Mouse (Mus musculus) adrenal gland, postnatal 4 days (tissue): ENCODE data around the gene Srgap3. TPM values are rescaled to one million over a fixed set of nuclear protein-coding genes. Genes with fewer than 3 reads are reported as not detected.

Source experiments
- DNase-seq, 2 experiments: peaks; one replicate each; pipeline ENCODE4 v3.0.0; 2021 to 2022; ENCODE audit warnings: low spot score in 2 of 2, mixed read lengths in 2 of 2
- total RNA-seq, 2 experiments: library from RNA; stranded (reverse); gene quantifications; 2 replicates each; pipeline ENCODE4 v1.2.3; 2021

Srgap3 gene
- total RNA-seq, 2 experiments from 2014 or later = 25.8 to 27.8 TPM

GRCm38 (mm10) chr6:112820298-112820992 is 126.6 kb downstream of the Srgap3 start:
- no peak for DNase-seq

GRCm38 (mm10) chr6:112818403-112818901 is 128.6 kb downstream of the Srgap3 start:
- DNase-seq = no peak

DNA sequence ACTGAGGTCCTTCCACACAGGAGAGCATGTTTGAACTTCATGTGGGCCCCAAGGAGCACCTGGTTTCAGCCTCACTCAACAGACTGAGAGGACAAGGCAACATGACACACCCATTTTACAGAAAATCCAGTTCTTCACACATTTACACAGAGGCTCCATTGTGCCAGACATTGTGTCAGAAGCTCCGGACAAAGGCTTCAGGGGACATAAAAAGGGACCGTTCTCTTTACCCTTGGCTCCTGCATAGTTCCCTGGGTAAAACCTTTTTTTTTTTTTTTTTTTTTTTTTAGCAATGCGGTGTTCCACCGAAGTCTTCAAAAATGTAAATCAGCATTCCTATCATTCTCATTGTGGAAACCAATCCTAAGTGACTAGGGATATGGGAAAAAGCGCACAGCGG is 131.5 kb downstream of the Srgap3 start:
- DNase-seq = no peak

GRCm38 (mm10) chr6:112814525-112815086 is 132.5 kb downstream of the Srgap3 start:
- no peak for DNase-seq

DNA sequence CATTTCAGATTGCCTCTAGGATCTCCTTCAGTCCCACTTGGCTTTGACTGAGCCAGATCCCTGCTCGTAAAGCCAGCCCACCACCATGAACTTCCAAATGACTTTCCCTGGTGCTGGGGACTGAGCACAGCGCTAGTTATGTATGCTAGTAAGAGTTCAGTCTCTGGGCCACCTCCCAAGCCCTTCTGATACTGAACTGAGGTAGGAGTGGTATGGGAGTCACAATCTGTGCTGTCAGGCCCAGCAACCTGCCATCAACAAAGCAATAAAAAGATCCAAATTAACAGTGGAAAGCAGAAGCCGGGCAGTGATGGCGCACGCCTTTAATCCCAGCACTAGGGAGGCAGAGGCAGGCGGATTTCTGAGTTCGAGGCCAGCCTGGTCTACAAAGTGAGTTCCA is 134.2 kb downstream of the Srgap3 start:
- no peak for DNase-seq

GRCm38 (mm10) chr6:112810521-112810830 is 136.6 kb downstream of the Srgap3 start:
- no peak for DNase-seq

GRCm38 (mm10) chr6:112809658-112810520 is 137.2 kb downstream of the Srgap3 start:
- no peak for DNase-seq

DNA sequence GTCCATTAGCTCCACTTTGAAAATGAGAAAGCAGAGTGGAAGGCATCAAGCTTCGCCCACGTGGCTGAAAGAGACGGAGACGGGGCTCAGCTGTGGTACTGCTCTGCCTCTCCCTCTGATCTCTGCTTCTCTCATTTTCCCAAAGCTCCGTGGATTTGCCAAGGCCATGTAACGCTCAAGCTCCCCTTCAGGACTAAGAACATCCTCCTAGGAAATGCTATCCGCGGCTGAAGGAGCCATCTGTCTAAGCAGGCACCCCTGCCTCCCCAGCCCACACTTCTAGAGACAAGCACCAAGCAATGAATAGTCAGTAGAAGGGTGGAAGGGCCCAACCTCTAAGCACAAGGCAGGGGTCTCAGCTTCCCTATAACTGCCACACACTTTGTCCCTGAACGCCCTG is 138.3 kb downstream of the Srgap3 start:
- DNase-seq = no peak

GRCm38 (mm10) chr6:112801917-112802316 is 145.1 kb downstream of the Srgap3 start:
- DNase-seq = no peak

DNA sequence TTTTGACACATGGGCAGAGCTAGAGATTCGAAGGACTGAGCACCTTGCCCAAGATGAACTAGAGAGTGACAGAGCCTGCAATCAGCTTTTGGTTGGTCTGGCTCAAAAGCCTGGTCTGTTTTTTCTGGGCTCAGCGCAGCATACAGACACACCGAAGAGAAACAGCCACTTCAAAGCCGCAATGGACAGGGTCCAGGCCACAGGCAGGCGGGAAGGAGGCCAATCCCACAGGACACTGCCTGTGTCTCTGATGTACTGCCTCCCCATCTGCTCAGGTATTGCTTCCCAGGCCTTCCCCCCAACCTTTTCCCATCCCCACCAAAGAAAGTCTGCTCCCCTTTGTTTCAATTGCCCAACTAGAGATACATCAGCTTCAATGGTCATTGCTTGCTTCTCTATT is 148.7 kb downstream of the Srgap3 start:
- DNase-seq = no peak

GRCm38 (mm10) chr6:112796607-112797006 is 150.5 kb downstream of the Srgap3 start:
- DNase-seq = no peak

GRCm38 (mm10) chr6:112793887-112794286 is 153.2 kb downstream of the Srgap3 start:
- no peak for DNase-seq

DNA sequence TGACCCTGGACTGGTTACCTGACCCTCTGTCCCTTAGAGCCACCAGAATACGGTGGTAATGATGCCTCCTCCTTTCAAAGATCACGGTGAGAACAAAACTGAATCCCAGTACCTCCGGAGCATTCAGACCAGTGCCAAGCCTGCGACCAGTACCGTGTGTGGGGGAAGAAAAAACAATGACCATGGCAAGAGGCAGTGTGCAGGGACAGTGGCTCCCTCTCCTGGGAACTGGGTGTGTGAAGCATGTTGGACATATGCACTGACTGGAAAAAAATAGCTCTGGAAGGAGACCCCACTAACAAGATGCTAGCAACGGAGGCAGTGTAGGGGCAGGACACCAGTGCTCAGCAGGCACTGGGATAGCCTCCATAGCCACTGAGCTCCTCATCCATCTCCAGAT is 157.2 kb downstream of the Srgap3 start:
- no peak for DNase-seq

DNA sequence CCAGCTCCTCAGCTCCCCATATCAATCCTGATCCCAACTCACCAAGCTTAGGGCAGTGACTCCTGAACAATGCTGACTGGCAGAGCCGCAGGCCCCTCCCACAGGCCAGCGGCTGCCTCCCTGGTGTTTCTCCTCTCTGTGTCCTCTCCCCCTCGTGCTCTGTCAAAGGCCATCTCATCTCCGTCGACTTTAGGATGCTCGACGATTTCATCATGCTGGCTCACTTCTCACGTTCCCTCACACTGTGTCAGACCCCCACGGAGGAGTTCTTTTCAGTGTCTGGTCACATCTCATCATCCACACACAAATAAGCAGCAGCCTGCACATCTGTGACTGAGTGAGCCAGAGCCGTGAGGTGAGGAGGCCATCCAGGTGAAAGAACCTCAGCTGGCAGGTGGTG is 158.4 kb downstream of the Srgap3 start:
- no peak for DNase-seq

DNA sequence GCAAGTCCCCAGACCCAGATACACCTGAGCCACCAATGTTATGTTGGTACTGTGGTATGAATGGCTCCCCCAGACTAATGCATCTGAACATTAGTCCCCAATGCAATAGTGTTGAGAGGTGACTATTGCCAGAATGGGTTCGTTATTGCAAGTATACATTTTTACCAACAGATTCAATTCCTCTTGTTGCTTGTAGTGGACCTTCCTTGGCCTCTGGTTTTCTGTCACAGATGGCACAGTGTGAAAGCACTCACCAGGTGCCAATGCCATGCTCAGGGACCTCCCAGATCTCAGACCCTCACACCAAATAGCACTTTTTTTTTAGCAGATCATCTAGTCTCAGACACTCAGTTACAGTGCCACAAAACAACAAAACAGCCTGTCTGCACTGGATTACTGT is 158.9 kb downstream of the Srgap3 start:
- no peak for DNase-seq

GRCm38 (mm10) chr6:112781409-112782093 is 165.5 kb downstream of the Srgap3 start:
- no peak for DNase-seq

DNA sequence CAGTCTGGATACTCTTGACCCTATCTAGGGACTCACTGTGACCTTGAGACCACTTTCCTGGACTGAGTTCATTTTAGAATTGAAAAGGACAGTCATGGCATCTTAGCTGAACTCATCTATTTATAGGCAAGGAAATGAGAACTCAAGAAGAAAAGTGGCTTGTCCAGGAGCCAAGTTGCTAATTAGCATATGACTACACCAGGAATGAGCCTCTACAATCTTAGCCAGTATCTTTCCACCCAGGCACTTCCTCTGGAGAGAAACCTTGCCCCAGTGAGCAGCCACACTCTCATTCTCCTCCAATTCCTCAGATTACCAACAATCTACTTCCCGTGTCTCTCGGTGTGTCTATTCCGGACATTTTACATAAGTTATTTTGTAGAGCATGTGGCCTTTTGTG is 168.9 kb downstream of the Srgap3 start:
- no peak for DNase-seq

DNA sequence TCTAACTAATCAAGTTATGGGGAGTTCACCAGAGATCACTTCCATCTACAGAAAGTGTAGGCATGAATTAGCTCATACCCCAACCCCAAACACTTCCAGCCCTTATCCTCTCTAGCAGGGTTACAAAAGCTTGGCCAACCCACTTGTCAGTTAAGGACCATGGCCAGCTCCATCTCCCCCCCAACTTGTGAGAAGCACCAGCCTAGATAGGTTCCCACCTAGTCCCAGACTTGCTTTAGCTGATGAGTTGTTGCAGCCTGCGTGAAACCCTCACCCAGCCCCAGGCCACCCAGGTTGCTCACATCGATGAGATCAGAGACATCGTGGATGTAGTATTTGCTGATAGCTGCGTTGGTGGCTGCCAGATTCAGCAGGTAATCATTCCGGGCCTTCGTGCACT is 170.3 kb downstream of the Srgap3 start:
- DNase-seq = no peak

- no peak for DNase-seq
Observed at GRCm38 (mm10) chr6:112773754-112774153, 173.3 kb downstream of the Srgap3 start.

DNA sequence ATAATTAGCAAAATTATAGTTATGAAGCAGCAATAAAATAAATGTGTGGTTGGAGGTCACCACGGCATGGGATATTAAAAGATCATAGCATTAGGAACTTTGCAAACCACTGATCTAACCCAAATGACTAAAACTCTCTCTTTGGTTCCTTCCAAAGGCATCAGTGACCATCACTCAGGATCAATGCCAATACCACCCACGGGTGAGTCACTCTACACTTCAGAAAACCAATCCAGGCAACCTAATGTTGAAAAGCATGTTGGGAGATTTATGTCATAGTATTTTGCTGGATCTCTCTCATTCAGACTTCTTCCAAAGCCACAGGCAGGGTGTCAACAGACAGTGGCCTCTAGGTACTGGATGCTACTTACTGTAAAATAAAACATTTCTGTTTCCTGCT is 176.1 kb downstream of the Srgap3 start:
- no peak for DNase-seq

DNA sequence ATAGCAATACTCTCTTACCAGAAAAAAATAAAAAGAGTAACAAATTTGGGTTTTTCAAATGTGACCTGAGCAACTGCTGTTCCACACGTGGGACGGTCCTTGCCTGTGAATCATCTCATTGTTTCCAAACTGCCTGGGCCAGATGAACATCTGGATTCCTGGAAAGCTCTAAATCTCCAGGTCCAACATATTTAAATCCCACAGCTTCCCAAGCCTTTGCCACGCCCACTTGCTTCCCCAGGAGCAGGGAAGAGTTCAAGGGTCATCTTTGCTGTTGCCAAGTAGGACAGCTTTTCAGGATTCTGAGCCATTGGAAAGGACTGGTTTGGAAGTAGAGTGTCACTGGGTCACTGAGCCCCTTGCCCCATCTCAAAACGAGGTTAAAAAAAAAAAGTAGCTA is 188.5 kb downstream of the Srgap3 start:
- DNase-seq = no peak

DNA sequence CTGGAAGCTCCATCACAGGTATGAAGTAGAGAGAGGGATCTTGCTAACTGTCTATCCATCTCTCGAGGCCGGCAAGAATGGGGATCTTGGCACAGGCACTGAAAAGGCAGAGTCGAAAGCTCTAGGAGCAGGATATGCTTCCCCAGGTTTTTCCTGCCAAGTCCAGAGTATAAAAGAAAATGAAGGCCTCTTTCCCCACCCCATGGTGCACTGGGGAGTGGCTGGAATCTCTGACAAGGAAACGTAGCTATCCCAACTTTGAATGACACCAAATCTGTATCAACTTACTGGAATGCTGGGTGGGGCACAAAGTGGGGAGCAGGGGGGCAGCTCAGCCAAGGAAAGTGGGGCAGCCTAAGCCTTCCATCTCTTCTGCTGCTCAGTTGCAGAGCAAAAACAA is 190.2 kb downstream of the Srgap3 start:
- DNase-seq = no peak
